Mouse (Mus musculus): ENCODE data around the gene Mtf2. TPM values are rescaled to one million over a fixed set of nuclear protein-coding genes. Genes with fewer than 3 reads are reported as not detected.
"Not testable (repeated sequence)": the region's sequence is repeated elsewhere in the genome, so short reads cannot be mapped to it uniquely, and the experiment has no call there.

Gene Mtf2
- total RNA-seq (2021) = 10 to 100 TPM; 43.1 to 65.6 TPM

DNA sequence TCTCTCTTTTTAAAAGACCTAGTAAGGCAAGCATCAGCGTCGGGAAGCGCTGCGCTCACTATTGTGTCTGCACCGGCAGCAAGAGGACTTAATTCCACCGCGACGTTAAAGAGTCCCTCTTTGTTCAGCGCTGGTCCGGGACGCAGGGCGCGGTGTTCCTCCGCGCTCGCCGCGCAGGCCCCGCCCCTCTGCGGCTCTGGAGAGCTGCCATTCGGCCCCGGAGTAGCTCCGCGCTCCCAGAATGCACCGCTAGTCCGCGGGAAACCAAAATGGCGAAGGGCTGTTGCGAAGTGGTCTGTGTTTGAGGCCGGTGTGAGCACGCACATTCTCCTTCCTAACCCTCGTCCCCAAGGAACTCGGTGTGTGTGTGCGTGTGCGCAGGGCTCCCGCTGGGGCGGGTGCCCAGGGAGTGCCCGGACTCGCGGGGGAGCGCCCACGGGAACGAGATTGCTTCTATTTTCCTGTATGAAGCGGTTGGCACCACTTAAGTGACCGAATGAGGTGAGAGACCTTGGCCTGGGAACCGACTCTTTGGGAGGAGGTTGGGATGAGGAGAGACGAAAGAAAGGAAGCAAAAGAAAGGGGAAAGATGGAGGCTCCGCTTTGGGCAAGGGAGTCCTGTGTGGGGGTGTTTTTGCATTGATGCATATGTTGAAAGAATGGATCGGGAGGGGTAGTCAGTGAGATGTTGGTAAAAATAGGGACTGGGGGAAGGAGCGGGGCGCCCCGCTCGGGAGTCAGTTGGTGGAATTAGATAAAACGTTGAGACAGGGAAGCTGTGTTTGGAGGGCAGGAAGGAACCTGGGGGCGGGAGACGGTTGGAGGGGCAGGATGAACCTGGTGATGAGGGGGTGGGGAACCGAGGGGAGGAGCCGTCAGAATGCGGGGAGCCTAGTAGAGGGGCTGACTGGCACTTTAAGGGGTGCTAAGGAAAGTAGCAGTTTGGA lies at the start of gene Mtf2:
Gene Mtf2 (plus strand): TSS at position 210 of the 947 bp plus-strand sequence.
- DNase-seq (ENCODE audit: low spot score in 2 of 2) = peak; percentile 96 to 97
- intact Hi-C loops (cut with DNase I) = loop anchor here (2.0 to 5.0 kb wide), 2 partner anchors 79 to 302 kb away; partner anchors contain the start of genes Fam69a and Gm42517

GRCm38 (mm10) chr5:108017232-108017631 lies 48.2 kb upstream of the Mtf2 start:
- DNase-seq (ENCODE audit: low spot score in 2 of 2) = no peak
- intact Hi-C loops (cut with DNase I) = no loop called here

- intact Hi-C loops (cut with DNase I) = no loop called here
- no peak for DNase-seq (ENCODE audit: low spot score in 2 of 2)
Observed at GRCm38 (mm10) chr5:108019367-108019766, 46.1 kb upstream of the Mtf2 start.

- DNase-seq (ENCODE audit: low spot score in 2 of 2) = no peak
- intact Hi-C loops (cut with DNase I) = no loop called here
Observed at GRCm38 (mm10) chr5:108021346-108021745, 44.1 kb upstream of the Mtf2 start.

DNA sequence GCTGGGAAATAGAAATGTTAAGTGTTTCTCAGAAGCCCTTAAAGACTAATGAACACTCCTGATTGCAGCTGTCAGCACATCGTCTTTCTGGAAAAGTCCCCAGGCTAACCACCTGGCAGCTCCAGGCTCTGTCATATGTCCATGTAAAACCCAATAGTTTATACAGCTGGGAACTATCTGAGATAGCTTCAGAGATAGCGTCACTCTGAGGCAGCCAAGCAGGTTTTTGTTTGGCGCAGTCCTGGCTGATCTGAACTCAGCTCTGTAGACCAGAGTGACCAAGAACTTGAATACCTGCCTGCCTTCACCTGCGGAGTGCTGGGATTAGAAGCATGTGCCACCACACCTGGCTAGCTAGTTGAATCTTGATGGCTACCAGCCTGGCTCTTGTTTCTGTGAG lies 37.2 kb upstream of the Mtf2 start:
- DNase-seq (ENCODE audit: low spot score in 2 of 2) = no peak

GRCm38 (mm10) chr5:108028797-108029536 lies 36.5 kb upstream of the Mtf2 start:
- DNase-seq (ENCODE audit: low spot score in 2 of 2); intact Hi-C loops (cut with DNase I): not testable (repeated sequence)

More for the DNA sequence above, 37.2 kb upstream of the Mtf2 start:
- intact Hi-C loops (cut with DNase I) = no loop called here

DNA sequence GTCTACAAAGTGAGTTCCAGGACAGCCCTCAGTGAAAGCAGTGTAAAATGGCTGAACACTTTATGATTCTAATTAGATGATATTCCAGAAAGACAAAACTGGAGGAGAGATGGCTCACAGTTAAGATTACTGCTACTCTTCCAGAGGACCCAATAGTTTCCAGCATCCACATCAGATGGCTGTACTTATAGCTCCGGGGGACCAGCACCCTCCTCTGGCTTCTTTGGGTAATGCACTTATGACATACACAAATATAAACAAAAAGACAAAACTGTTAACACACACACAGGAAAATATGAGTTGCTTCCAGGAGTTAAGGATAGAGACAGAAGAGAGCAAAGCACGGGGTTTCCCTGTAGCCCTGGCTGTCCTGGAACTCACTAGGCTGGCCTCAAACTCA lies 35.5 kb upstream of the Mtf2 start:
- intact Hi-C loops (cut with DNase I) = loop anchor here (10.0 kb wide), 1 partner anchor 135 kb away; no protein-coding TSS in a partner anchor
- DNase-seq (ENCODE audit: low spot score in 2 of 2) = no peak

DNA sequence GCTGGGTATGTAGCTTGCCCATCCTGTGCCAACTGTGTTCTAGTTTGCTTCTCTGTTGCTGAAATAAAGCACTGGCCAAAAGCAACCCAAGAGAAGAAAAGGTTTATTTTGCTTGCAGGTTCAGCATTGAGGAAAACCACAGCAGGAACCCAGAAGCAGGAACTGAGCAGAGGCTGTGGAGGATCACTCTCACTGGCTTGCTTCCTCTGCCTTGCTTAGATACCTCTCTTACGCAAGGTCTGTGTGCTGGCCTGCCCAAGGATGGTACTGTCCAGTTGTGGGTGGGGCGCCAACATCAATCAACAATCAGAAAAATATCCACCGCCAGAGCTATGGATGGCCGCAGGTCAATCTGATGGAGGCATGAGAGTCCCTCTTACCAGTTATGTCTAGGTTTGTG lies 34.2 kb upstream of the Mtf2 start:
- DNase-seq (ENCODE audit: low spot score in 2 of 2) = no peak
- intact Hi-C loops (cut with DNase I) = loop anchor here (10.0 kb wide), 1 partner anchor 134 kb away; no protein-coding TSS in a partner anchor

GRCm38 (mm10) chr5:108034194-108034593 lies 31.3 kb upstream of the Mtf2 start:
- DNase-seq (ENCODE audit: low spot score in 2 of 2) = no peak
- intact Hi-C loops (cut with DNase I) = loop anchor here (10.0 kb wide), 1 partner anchor 131 kb away; no protein-coding TSS in a partner anchor

DNA sequence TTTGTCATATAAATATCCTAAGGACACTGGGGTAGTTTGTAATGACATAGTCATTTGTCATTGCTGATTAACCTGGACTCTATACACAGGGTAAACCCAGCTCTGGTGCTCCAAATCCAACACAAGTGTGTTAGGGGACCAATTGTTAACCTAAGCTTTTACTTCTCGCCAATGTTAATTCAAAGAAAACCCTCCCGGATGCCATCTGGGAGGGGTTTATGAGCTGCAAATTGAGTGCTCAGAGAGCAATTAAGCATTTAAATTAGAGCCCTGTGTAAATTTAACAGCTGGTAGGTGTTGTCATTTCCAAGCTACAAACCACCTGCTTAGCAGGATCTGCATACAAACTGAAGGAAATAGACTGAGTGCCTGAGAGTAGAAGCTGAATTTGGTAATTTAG lies 30.0 kb upstream of the Mtf2 start:
- intact Hi-C loops (cut with DNase I) = loop anchor here (10.0 kb wide), 1 partner anchor 129 kb away; no protein-coding TSS in a partner anchor

DNA sequence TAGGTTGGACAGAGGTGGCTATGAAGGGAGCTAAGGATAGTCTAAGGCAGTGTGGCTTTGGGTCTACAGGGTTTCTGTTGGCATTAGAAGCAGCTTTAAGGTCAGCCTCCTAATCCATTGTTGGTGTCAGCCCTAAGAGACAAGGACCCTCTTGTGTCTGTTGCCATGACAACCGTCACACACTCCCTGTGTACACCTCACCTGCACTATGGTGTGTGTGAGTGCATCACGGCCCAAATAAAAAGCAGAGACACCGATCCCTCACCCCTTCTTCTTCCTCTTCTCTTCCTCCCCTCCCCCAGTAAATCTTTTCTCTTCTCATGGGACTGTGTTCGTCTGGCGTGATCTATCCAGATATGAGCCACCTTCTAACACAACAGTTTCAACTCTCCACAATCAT lies 23.4 kb upstream of the Mtf2 start:
- intact Hi-C loops (cut with DNase I) = no loop called here
- DNase-seq (ENCODE audit: low spot score in 2 of 2) = no peak

More for the DNA sequence above, 30.0 kb upstream of the Mtf2 start:
- no peak for DNase-seq (ENCODE audit: low spot score in 2 of 2)

DNA sequence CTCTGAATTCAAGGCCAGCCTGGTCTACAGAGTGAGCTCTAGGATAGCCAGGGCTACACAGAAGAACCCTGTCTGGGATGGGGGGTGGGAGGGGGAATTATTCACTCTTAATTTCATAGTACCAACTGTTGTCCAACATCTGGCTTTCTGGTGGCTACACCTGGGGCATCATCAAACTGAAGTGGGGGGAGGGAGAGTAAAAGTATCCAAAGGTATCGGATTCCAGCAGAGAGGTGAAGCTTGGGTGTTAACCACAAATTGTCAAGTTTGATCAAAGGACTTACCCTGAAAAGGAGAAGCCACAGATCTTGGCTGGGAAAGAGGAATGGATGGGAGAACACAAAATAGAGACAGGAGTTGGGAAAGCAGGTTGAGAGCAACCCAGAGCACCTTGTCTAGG lies 21.6 kb upstream of the Mtf2 start:
- DNase-seq (ENCODE audit: low spot score in 2 of 2) = no peak
- intact Hi-C loops (cut with DNase I) = no loop called here

GRCm38 (mm10) chr5:108049711-108050268 lies 15.7 kb upstream of the Mtf2 start:
- intact Hi-C loops (cut with DNase I) = no loop called here
- DNase-seq (ENCODE audit: low spot score in 2 of 2) = no peak

- intact Hi-C loops (cut with DNase I) = no loop called here
- no peak for DNase-seq (ENCODE audit: low spot score in 2 of 2)
Observed at GRCm38 (mm10) chr5:108051026-108051425, 14.4 kb upstream of the Mtf2 start.

- intact Hi-C loops (cut with DNase I); DNase-seq (ENCODE audit: low spot score in 2 of 2): not testable (repeated sequence)
Observed at GRCm38 (mm10) chr5:108051727-108052126, 13.7 kb upstream of the Mtf2 start.

GRCm38 (mm10) chr5:108052200-108052599 lies 13.3 kb upstream of the Mtf2 start:
- intact Hi-C loops (cut with DNase I) = no loop called here
- DNase-seq (ENCODE audit: low spot score in 2 of 2) = no peak

DNA sequence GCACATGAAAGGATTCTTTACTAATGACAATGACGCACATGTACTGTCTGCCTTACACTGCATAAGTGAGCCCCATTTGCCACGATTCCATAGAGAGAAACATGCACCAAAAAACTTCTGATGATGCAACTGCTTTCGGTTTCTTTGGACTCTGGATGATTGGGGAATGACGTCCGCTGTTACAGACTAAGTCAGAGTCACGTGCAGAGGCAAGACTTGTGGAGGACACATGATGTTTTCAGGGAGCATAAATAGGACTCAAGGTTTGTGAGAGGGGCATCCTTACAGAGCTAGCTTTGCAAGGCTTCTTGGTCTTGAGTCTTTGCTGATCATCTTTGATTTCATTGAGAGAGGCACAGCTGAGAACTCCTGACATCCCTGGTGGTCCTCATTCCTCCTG lies 11.9 kb upstream of the Mtf2 start:
- no peak for DNase-seq (ENCODE audit: low spot score in 2 of 2)
- intact Hi-C loops (cut with DNase I) = no loop called here

GRCm38 (mm10) chr5:108060413-108060812 lies 5.1 kb upstream of the Mtf2 start:
- no peak for DNase-seq (ENCODE audit: low spot score in 2 of 2)
- intact Hi-C loops (cut with DNase I) = no loop called here

- DNase-seq (ENCODE audit: low spot score in 2 of 2) = no peak
- intact Hi-C loops (cut with DNase I) = no loop called here
Observed at GRCm38 (mm10) chr5:108072301-108072700, 6.8 kb downstream of the Mtf2 start.

GRCm38 (mm10) chr5:108076241-108076640 lies 10.8 kb downstream of the Mtf2 start:
- intact Hi-C loops (cut with DNase I) = no loop called here
- DNase-seq (ENCODE audit: low spot score in 2 of 2) = no peak
